Mouse (Mus musculus) fibroblast of lung, adult 2 months (primary cell): ENCODE results near the gene Spdl1.
"Not testable (repeated sequence)": the region's sequence is repeated elsewhere in the genome, so short reads cannot be mapped to it uniquely, and the experiment has no call there.

ENCODE experiments used
- DNase-seq: peaks from one replicate; pipeline ENCODE4 v3.0.0-alpha.2; 2011; ENCODE audit warnings: low read depth

The Spdl1 gene

DNA sequence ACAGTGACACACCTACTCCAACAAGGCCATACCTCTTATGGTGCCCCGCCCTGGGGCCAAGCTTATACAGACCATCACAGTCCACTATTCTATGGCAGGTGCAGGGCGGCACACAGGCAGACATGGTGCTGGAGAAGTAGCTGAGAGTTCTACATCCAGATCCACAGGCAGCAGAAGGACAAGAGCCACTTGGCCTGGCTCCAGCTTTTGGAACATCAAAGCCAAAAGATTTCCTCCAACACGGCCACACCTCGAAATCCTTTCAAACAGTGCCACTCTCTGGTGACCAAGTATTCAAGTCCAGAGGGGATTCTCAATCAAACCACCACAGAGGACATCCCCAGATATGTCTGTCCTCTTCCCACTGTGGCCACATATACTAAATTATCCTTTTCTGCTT, 28.4 kb downstream of the Spdl1 start:
- DNase-seq, result not testable (repeated sequence)

DNA sequence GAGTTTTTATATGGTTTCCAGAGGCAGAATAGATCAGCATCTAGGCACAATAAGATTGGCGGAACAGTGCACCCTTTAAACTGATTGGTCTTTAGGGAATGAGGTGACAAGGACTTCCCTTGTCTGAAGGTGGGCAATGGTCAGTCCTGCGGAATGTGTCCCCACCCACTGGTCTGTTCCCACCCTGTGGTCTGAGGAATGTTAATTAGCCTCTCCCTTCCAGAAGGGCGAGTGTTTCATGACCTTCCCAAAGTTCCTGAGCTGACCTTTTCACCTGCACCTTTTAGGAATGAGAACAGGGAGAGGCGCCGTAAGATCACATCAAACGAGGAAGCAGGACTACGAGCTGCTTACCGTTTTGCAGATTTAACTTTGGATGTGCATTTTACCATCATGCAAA, 35.4 kb downstream of the Spdl1 start:
- not testable (repeated sequence) for DNase-seq

DNA sequence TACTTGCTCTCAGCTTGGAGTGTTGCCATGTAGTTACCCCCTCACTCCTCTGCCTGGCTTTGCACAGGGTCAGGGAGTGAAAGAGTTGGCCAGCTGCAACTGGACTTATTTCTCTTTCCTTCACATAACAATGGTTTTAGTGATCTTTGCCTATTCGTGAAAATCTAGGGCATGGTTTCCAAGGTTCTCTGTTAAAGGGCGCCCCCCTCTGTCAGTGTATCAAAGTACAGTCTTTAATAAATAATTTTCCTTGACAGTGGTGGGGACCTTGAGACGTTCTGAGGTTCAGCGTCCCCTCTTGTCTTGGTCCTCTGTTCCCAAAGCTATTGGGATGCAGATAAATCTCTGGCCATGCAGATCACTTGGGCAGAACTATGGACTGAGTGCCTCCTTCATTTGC, 37.3 kb downstream of the Spdl1 start:
- no peak for DNase-seq

- DNase-seq, result no peak
These were observed 41.6 kb downstream of the Spdl1 start for GRCm38 (mm10) chr11:34791872-34792271.

DNA sequence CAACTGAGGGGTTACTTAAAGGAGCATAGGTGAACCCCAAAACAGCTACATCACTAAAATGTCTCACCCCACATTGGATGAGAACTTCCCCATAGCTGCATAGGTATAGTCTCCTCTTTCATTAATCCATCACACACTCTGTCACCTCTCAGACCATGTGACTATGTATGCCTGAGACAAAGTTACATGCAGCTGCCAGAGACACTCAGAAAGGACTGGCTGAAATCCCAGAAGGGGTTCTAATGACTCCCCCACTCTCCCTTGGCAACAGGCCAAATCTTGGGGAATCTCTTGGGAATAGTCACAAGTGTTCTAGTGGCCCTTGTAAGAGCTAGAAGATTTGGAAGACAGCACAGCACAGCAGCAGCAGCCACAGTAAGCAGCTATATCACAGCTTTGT, 48.6 kb downstream of the Spdl1 start:
- no peak for DNase-seq

DNA sequence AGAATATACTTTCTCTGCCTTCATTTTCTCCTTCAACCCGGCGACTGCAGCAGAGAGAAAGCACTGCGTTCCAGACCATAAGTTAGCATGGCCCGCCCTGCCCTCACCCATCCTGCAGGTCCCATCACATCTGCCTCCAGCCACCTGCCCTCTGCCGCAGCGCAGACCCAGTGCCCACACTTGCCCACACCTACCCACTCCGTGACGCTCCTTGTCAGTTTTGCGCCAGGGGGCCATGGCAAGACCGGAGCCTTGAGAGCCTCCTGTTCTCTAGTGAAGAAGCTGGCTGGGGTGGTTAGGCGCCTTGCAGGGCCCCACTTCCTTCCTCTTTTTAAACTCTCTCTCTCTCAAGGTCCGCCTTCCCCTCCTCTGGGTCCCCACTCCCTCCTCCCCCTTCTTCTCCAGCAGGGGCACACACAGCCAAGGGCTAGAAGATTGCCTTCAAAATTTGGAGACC, 49.8 kb downstream of the Spdl1 start, which contains the start of gene Dock2:
Dock2 (minus strand) TSS at position 306 of the 457 bp plus-strand sequence.
- no peak for DNase-seq

DNA sequence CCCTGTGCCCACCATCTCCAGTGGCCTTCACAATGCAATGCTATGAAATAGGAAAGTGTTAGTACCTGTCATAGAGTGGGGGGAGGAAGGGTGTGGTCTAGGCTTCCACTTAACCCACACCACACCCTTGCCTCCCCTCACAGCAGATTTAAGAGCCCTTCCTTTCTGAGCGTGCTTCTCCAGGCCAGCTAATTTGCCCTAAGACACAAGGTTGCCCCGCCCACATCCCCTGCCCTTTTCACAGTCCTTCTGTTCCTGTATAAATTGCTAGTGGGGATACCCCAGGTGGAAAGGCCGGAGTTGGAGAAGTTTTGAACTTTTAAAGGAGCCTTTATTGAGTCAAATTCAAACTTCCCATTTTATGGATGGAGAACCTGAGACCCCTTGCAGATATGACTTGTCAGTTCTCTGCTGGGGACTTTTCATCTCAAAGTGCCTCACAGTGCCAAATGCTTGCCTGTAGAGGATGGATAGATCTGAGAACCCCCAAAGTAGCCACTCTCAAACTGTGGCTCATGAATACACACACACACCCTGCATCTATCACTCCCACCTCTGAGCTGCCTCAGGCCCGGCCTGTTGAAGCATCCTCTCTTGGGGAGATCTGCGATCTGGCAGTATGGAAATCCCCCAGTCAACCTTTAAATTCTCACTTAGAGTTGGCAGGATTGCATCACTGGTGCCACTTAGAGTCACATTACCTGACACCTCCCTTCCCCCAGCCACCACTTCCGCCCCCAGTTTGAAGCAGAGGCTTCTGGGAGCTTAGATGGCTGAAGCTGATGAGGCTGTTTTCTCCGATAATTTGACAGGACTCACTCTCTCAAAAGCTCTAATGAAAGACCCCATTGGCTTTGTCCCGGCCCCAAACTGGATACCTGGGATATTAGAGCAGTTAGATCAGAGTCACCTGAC, 50.7 kb downstream of the Spdl1 start:
- no peak for DNase-seq

- DNase-seq, result no peak
These were observed 52.7 kb downstream of the Spdl1 start for GRCm38 (mm10) chr11:34780786-34781185.

DNA sequence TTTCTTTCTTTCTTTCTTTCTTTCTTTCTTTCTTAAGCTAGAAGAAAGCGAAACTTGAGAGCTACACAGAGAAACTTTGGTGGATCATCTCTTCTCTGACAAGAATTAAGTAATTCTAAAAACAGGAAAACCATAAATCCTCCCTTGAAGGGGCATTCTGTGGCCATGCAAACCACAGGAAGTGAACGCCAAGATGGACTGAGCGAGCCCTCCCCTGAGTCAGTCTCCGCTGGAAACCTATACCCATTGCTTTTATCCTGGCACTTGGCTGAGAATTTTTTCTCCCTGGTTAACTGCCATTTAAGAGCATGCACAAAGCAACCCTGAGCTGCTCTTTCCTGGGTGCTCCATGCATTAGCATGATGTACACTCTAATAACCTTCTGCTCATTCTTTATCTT, 53.5 kb downstream of the Spdl1 start:
- DNase-seq, result no peak

GRCm38 (mm10) chr11:34778351-34778750, 55.1 kb downstream of the Spdl1 start:
- DNase-seq, result no peak

DNA sequence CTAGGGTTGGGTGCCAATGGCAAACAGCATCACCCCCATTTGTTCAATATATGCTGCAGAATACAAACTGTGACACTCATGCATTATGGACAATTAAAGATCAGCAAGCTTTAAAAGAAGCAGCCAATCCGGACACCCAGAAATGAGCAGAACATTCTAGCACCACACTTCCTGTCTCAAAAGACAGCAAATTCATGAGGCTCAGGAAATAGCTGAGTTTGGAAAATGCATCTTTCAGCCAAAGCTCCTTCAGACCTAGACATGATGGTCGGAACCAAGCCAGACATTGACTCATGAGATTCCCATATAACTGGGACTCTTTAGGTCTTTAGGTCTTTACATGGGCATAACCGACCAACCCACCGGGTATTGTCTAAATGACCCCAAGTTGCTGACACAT, 55.9 kb downstream of the Spdl1 start:
- DNase-seq, result no peak

- no peak for DNase-seq
These were observed 57.4 kb downstream of the Spdl1 start for GRCm38 (mm10) chr11:34776054-34776453.

DNA sequence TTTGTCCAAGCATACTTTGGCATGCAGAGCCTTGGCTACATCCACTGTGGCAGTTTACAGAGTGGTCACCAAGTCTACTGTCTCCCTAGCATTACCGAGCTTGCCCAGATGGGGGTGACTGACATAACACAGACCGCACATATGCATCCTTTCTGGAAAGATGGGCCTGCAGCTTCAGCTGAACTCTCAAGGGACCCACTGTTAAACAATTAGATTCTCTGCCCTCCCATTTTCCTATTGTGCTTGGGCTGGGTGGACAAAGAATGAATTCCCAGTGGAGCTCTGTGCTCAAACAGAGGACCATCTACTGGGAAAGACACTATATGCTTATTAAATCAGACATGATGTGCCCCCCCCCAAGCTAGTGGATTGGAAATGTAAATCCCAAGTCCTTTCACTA, 58.8 kb downstream of the Spdl1 start:
- DNase-seq, result no peak

DNA sequence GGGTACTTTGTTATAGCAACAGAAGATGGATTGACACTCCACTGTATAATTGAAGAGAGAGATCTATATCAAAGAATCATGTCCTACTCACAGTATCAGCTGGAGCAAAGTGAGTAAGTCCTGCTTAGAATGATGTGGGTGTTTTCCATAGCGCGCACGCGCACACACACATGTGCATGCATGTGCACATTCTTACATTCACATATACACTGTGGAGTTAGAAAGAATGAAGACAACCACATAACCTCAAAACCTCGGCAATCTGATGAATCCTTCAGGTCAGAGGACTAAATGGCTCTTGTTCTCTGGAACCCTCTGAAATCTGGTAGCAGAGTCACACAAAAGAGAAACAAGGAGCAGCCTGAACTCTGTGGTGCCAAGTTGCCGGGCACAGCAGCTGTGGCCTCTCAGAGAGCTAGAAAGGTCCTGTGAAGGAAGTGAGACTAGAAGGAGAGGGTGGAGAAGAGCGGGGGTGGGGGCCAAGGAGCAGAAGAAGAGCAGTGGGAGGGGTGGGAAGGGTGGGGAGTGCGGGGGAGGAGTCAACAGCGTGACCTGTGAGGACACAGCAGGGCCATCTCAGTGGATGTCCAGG, 60.0 kb downstream of the Spdl1 start:
- DNase-seq, result no peak

DNA sequence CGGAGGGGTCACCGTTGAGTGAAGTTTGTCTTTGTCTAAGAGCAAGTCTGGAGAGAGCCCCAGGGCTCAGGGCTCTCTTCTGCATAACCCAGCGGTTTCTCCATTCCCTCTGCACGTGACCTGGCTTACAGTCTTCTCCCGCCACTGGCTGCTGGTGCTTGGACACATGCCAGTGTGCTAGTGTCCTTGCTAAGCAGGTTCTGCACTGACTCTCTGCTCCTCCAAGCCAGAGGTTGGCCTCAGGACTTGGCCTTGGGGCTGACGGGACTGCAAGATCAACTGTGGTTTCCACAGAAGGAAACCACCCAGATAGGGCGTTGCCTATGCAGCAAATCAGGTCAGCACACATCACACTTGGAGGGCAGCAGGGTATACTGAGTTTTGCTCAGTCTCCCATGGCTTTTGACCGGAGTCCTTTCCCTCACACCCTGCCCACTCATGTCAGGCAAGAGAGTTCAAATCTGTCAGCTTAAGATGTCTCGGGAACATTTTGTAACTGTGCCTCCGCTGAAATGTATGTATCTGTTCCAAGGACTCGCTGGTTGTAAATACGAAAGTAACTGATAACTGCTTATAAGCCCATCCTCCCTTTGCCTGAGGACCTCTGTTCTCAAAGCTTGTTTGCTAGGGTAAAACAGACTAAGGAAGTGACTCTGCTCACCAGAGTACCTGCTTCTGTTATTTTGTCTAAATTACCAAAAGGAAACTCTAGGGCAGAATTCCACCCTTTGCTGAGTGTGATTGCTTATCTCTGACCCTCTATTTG, 62.0 kb downstream of the Spdl1 start:
- no peak for DNase-seq

DNA sequence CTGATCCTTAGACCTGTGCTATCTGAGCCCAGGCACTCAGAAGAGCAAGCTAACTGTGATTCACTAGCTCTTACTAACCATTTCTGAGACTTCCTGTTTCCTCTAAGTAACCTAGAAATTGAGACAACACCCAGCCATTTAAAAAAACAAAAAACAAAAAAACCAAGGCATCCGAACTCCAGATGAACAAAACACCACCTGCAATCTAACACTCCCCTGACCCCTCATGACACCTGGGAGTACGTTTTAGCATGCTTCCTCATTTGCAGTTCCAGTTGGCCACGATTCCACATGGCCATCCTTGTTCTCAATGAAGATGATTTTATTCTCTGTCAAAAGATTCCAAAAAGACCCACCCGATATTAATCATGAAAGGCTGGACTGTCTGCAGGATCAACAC, 62.8 kb downstream of the Spdl1 start:
- DNase-seq, result no peak

- no peak for DNase-seq
These were observed 63.5 kb downstream of the Spdl1 start for GRCm38 (mm10) chr11:34769946-34770345.

DNA sequence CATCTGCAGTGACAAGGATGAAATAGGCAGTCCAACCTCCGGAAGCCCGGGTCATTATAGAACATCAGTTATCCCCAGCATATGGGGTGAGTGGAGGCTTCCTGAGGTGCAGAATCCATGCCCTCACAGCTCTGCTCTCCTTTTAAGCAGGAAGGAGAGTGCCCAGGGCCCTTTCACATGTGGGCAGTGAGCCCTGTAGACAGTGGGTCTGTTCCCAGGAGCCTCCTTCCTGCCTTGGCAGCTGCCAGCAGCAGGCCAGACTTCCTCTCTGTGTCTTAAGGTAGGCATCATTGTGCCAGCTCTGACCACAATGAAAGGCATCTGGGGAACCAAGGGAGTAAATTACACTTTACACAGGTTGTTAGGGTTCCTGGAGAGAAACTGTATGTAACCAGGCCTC, 64.0 kb downstream of the Spdl1 start:
- DNase-seq, result no peak

GRCm38 (mm10) chr11:34763739-34764361, 69.6 kb downstream of the Spdl1 start:
- no peak for DNase-seq

DNA sequence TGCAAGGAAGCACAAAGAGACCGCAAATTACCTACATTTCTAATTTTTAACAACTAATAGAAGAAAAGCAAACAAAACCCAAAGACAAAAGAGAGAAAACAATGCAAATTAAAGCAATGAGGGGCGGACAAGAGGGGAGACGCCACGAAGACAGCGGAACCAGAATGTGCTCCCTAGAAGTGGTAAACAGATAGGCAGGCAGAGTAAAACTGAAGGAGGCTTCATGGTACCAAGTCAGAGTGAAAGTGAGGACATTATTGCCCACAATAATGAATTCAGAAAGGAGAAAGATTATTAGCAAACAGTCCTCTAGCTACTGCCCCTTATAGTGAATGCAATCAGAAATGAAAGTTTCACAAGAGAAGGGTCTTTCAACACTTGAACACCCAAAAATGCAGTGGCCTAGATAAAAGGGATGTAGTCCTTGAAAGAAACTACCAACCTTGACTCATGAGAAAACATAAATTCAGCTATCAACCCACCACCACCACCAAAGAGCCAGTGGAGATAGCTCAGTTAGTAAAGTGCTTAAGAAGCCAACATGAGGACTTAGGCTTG, 70.8 kb downstream of the Spdl1 start:
- DNase-seq, result no peak

- no peak for DNase-seq
These were observed 71.3 kb downstream of the Spdl1 start for GRCm38 (mm10) chr11:34762125-34762524.

DNA sequence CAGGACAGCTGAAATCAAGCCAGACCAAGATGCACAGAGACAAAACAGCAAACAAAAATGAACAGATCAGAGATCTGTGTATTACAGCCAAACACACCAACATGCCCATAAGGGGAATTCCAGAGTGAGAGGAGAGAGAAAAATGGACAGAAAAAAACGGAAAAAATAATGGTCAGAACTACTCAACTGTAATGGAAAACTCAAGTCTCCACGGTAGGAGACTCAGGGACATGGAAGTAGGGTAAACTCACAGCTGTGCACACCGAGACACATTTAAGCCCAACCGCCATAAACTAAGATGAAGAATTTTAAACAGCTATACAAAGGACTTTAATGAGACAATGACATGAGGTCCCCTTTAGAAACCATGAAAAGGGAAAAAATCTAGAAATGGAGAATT, 73.9 kb downstream of the Spdl1 start:
- no peak for DNase-seq
